Mouse (Mus musculus): Measurements from ENCODE around the gene Gm20075. TPM values are rescaled to one million over a fixed set of nuclear protein-coding genes. Genes with fewer than 3 reads are reported as not detected.

The Gm20075 gene
- 7.4 to 9.9 TPM (median 9.3 TPM) in 4 replicates for total RNA-seq (2023)

DNA sequence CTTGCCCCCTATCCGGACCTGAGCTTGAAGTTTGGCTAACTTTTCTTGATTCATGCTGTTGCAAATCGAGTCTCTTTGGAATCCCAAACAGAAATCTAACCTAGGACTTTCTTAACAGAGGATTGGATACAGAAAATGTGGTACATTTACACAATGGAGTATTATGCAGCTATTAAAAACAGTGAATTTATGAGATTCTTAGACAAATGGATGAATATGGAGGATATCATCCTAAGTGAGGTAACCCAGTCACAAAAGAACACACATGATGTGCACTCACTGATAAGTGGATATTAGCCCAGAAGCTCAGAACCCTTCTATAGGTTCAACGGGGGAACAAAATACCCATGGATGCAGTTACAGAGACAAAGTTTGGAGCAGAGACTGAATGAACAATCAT lies at the start of gene Gm20075:
Gm20075 (minus strand) TSS at position 101 of the 400 bp plus-strand sequence.

DNA sequence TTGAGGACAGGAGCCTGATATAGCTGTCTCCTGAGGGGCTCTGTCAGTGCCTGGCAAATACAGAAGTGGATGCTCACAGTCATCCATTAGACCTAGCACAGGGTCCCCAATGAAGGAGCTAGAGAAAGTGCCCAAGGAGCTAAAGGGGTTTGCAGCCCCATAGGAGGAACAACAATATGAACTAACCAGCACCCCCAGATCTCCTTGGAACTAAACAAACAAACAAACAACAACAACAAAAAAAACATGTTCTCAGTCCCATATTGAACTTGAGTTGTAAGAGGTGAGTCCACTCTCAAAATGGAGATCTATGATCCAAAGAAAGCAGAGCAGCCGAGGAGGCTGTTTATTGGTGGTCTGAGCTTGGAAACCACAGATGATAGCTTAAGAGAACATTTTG lies 578 bp upstream of the Gm20075 start, which contains the start of gene Gm17190:
Gm17190 (plus strand) TSS at position 301 of the 400 bp plus-strand sequence.

Other genes starting within 250 kb of the Gm20075 start
- gene Iqgap2, start 189.5 kb downstream of the Gm20075 start, total RNA-seq (2023), result 0.69 to 1.0 TPM (median 0.81 TPM) in 4 replicates
- not detected in 4 replicates for gene Gm17190, start 678 bp upstream of the Gm20075 start, total RNA-seq (2023)
- gene Sv2c, start 51.2 kb upstream of the Gm20075 start, total RNA-seq (2023), result 0.09 to 0.52 TPM (median 0.15 TPM) in 4 replicates

All from B cell, adult 62 days (primary cell).